Comparison of ENCODE assay signal across 9 mouse cellular contexts in genomic region chr6:142571055-142571618, GRCm38 (mm10). TPM values are rescaled to one million over a fixed set of nuclear protein-coding genes. Genes with fewer than 3 reads are reported as not detected.
DNase-seq lines count a peak whose midpoint lies in the region; ATAC-seq and TF ChIP-seq lines count a peak whose summit lies in the region.
"Had no signal": no experiment of that assay in that cellular context is flagged by ENCODE, and none has a peak within 500 bp of the region (broad histone marks: within the 10 kb centered on the region; RNA-seq: fewer than 3 reads in every experiment).

TSS of gene Kcnj8 (minus strand) at chr6:142571614.

- H3K4me2 ChIP-seq in embryonic facial prominence, embryonic 12.5 days (replicated peaks): peak within 1 kb of the TSS; percentile 95
- H3K4me2 ChIP-seq in heart, embryonic 11.5 days: peak within 1 kb of the TSS; percentile 92
- H3K4me2 ChIP-seq in kidney, embryonic 14.5 days (replicated peaks; ENCODE audit: low read depth, low read length): peak within 1 kb of the TSS; percentile 52
- H3K4me2 ChIP-seq in neural tube, embryonic 13.5 days: peak within 1 kb of the TSS; percentile 87

- no peak for TF ChIP-seq CTCF in layer of hippocampus, adult 2 months (conservative IDR thresholded peaks at IDR 0.05)
- TF ChIP-seq CTCF in thymus, adult 2 months (IDR thresholded peaks at IDR 0.05; ENCODE audit: borderline replicate concordance, control insufficient read depth, extremely low read depth, insufficient read depth, low read length, poor library complexity): 0 out of 2 replicates have a peak, but pooled peaks have one; percentile 12

- no peaks in the 10 kb centered on the region for H3K36me3 ChIP-seq in embryonic facial prominence, embryonic 12.5 days
- no peaks in the 10 kb centered on the region for H3K36me3 ChIP-seq in heart, embryonic 11.5 days (ENCODE audit: control insufficient read depth, insufficient read depth, low read length)
- H3K36me3 ChIP-seq in kidney, embryonic 14.5 days (ENCODE audit: control insufficient read depth, insufficient read depth, low read length): peaks cover under 1% of the 10 kb centered on the region; the same call in 1 of the 2 replicates
- H3K36me3 ChIP-seq in neural tube, embryonic 13.5 days: no peaks in the 10 kb centered on the region
- no peaks in the 10 kb centered on the region for H3K36me3 ChIP-seq in thymus, adult 2 months (ENCODE audit: control insufficient read depth, insufficient read depth, low read length)

- peaks cover 38% of the 10 kb centered on the region for H3K27me3 ChIP-seq in embryonic facial prominence, embryonic 12.5 days
- peaks cover 33% of the 10 kb centered on the region for H3K27me3 ChIP-seq in heart, embryonic 11.5 days (ENCODE audit: control insufficient read depth, insufficient read depth, low read length)
- peaks cover 22% of the 10 kb centered on the region for H3K27me3 ChIP-seq in kidney, embryonic 14.5 days (ENCODE audit: control insufficient read depth, insufficient read depth, low read length)
- H3K27me3 ChIP-seq in neural tube, embryonic 13.5 days: peaks cover 65% of the 10 kb centered on the region
- peaks cover 16% of the 10 kb centered on the region for H3K27me3 ChIP-seq in thymus, adult 2 months (ENCODE audit: control insufficient read depth, insufficient read depth, low read length)
- H3K27me3 ChIP-seq: CH12.LX had no signal

- no peaks in the 10 kb centered on the region for H3K9me3 ChIP-seq in embryonic facial prominence, embryonic 12.5 days
- H3K9me3 ChIP-seq in heart, embryonic 11.5 days (replicated peaks; ENCODE audit: control insufficient read depth, low read length): no peaks in the 10 kb centered on the region
- H3K9me3 ChIP-seq in kidney, embryonic 14.5 days (ENCODE audit: control insufficient read depth, low read length): no peaks in the 10 kb centered on the region
- no peaks in the 10 kb centered on the region for H3K9me3 ChIP-seq in neural tube, embryonic 13.5 days

- peak in 1 of 2 experiments; percentile 12 for DNase-seq in layer of hippocampus, adult 2 months (ENCODE audit: low spot score in 2 of 2)
- DNase-seq in layer of hippocampus, adult 9-10 months (ENCODE audit: low spot score): no peak
- DNase-seq in lung, adult 18-20 months: peak; percentile 63 to 68
- peak; percentile 37 for DNase-seq in thymus, adult 2 months

- no peak within 1 kb of the TSS for H3K27ac ChIP-seq in layer of hippocampus, adult 2 months
- H3K27ac ChIP-seq in embryonic facial prominence, embryonic 12.5 days: no peak within 1 kb of the TSS
- no peak within 1 kb of the TSS for H3K27ac ChIP-seq in heart, embryonic 11.5 days (ENCODE audit: low read depth, low read length)
- H3K27ac ChIP-seq in kidney, embryonic 14.5 days (ENCODE audit: low read depth, low read length): peak within 1 kb of the TSS; percentile 13; the same call in 1 of the 2 replicates
- H3K27ac ChIP-seq in neural tube, embryonic 13.5 days (replicated peaks): no peak within 1 kb of the TSS
- H3K27ac ChIP-seq in thymus, adult 2 months (ENCODE audit: control insufficient read depth, insufficient read depth, low read length): no peak within 1 kb of the TSS

- TF ChIP-seq POLR2A in thymus, adult 2 months (IDR thresholded peaks at IDR 0.05; ENCODE audit: control insufficient read depth, extremely low read depth, insufficient read depth, low read length, poor library complexity): no peak

- H3K4me3 ChIP-seq in layer of hippocampus, adult 2 months: peak within 1 kb of the TSS; percentile 53
- H3K4me3 ChIP-seq in embryonic facial prominence, embryonic 12.5 days: peak within 1 kb of the TSS; percentile 45
- H3K4me3 ChIP-seq in heart, embryonic 11.5 days (ENCODE audit: low read depth, low read length): peak within 1 kb of the TSS; percentile 55
- H3K4me3 ChIP-seq in kidney, embryonic 14.5 days (ENCODE audit: low read length): peak within 1 kb of the TSS; percentile 43
- H3K4me3 ChIP-seq in neural tube, embryonic 13.5 days: peak within 1 kb of the TSS; percentile 46
- peak within 1 kb of the TSS; percentile 32 for H3K4me3 ChIP-seq in thymus, adult 2 months (ENCODE audit: control insufficient read depth, insufficient read depth, low read length)

- peak within 1 kb of the TSS; percentile 42 for H3K9ac ChIP-seq in embryonic facial prominence, embryonic 12.5 days
- peak within 1 kb of the TSS; percentile 58; the same call in 1 of the 2 replicates for H3K9ac ChIP-seq in heart, embryonic 11.5 days (ENCODE audit: low read depth, low read length)
- peak within 1 kb of the TSS; percentile 29 for H3K9ac ChIP-seq in kidney, embryonic 14.5 days (ENCODE audit: low read depth, low read length)
- peak within 1 kb of the TSS; percentile 65 for H3K9ac ChIP-seq in neural tube, embryonic 13.5 days

- 1% methylated on average over 34 of the region's 34 CpGs for WGBS in embryonic facial prominence, embryonic 12.5 days
- WGBS in heart, embryonic 11.5 days (ENCODE audit: insufficient replicate concordance): under 1% methylated on average over 34 of the region's 34 CpGs
- WGBS in kidney, embryonic 14.5 days: under 1% methylated on average over 30 of the region's 34 CpGs
- under 1% methylated on average over 33 of the region's 34 CpGs for WGBS in neural tube, embryonic 13.5 days
- under 1% methylated on average over 34 of the region's 34 CpGs for WGBS in thymus, adult 2 months

- ATAC-seq in embryonic facial prominence, embryonic 12.5 days (ENCODE audit: insufficient number of reproducible peaks, insufficient read depth, low FRiP score, low TSS enrichment): peak; percentile 93
- peak; percentile 71 for ATAC-seq in heart, embryonic 11.5 days (replicated peaks; ENCODE audit: insufficient number of reproducible peaks, low FRiP score, low TSS enrichment)
- ATAC-seq in kidney, embryonic 14.5 days (ENCODE audit: low FRiP score, low TSS enrichment): peak; percentile 97
- ATAC-seq in neural tube, embryonic 13.5 days (ENCODE audit: low read depth): peak; percentile 92

- no peaks in the 10 kb centered on the region; the same call in 1 of the 2 replicates for H3K4me1 ChIP-seq in embryonic facial prominence, embryonic 12.5 days
- H3K4me1 ChIP-seq in heart, embryonic 11.5 days (ENCODE audit: control insufficient read depth, insufficient read depth, low read length): peaks cover 20% of the 10 kb centered on the region
- no peaks in the 10 kb centered on the region; the same call in 1 of the 2 replicates for H3K4me1 ChIP-seq in kidney, embryonic 14.5 days (ENCODE audit: control insufficient read depth, insufficient read depth, low read length)
- H3K4me1 ChIP-seq in neural tube, embryonic 13.5 days (replicated peaks): peaks cover 26% of the 10 kb centered on the region
- peaks cover 8% of the 10 kb centered on the region for H3K4me1 ChIP-seq in thymus, adult 2 months (replicated peaks; ENCODE audit: control insufficient read depth, insufficient read depth, low read length)

RNA-seq across cellular contexts. Expression of gene Kcnj8, which starts in this region (rescaled TPM):
- total RNA-seq in layer of hippocampus, adult 2 months (2021): 1 to 10 TPM; 1.7 to 2.3 TPM
- 3.9 TPM in 2 replicates for polyA plus RNA-seq in embryonic facial prominence, embryonic 12.5 days (2016; fragmentation: Nextera tagmentation; extraction: Ambion mirVana)
- polyA plus RNA-seq in heart, embryonic 11.5 days (2014; fragmentation: Nextera tagmentation; extraction: Ambion mirVana): 2.2 and 3.0 TPM in 2 replicates
- 18.8 and 21.0 TPM in 2 replicates for polyA plus RNA-seq in kidney, embryonic 14.5 days (2014; fragmentation: Nextera tagmentation; extraction: Ambion mirVana)
- 9.9 and 11.0 TPM in 2 replicates for polyA plus RNA-seq in neural tube, embryonic 13.5 days (2015; fragmentation: Nextera tagmentation; extraction: Ambion mirVana)
- 3.1 and 3.9 TPM in 2 replicates for polyA plus RNA-seq in thymus, adult 2 months (2012; rRNA removed)
- total RNA-seq: CH12.LX had no signal
